Mouse (Mus musculus) MEL (cell line): ENCODE data around the gene Krtap4-9. TPM values are rescaled to one million over a fixed set of nuclear protein-coding genes. Genes with fewer than 3 reads are reported as not detected.
"Not testable (repeated sequence)": the region's sequence is repeated elsewhere in the genome, so short reads cannot be mapped to it uniquely, and the experiment has no call there.

Source experiments
- DNase-seq: peaks from one replicate; pipeline ENCODE4 v3.0.0; 2011; ENCODE audit warnings: low read depth, low spot score
- H3K27ac ChIP-seq: 2 replicates; pipeline ENCODE4 v1.5.1; 2012; ENCODE audit warnings: low read depth, mild to moderate bottlenecking, control low read depth, low read length, moderate library complexity; ENCODE audit not compliant: control insufficient read depth
- H3K27me3 ChIP-seq, 2 experiments: fragments of 150-350 bp in 1 of 2; sonication (generic) in 1 of 2; 2 replicates each; pipeline ENCODE4 v1.6.1; 2012; ENCODE audit warnings: low read length in 2 of 2, mild to moderate bottlenecking in 2 of 2, improper control_type of control experiment in 1 of 2, moderate library complexity in 1 of 2; ENCODE audit not compliant: insufficient read depth in 2 of 2, control insufficient read depth in 1 of 2
- H3K36me3 ChIP-seq, 2 experiments: 2 replicates each; pipeline ENCODE4 v1.6.1; 2012 to 2014; ENCODE audit warnings: low read length in 2 of 2, improper control_type of control experiment in 1 of 2, inconsistent platforms in 1 of 2, mild to moderate bottlenecking in 1 of 2; ENCODE audit not compliant: insufficient read depth in 2 of 2, control insufficient read depth in 1 of 2
- H3K4me1 ChIP-seq, 2 experiments: fragments of 150-350 bp in 1 of 2; sonication (generic) in 1 of 2; 2 replicates each; pipeline ENCODE4 v1.6.1; 2012; ENCODE audit warnings: low read length in 2 of 2, improper control_type of control experiment in 1 of 2, mild to moderate bottlenecking in 1 of 2; ENCODE audit not compliant: insufficient read depth in 2 of 2, control insufficient read depth in 1 of 2
- H3K4me3 ChIP-seq, 2 experiments: fragments of 150-350 bp in 1 of 2; sonication (generic) in 1 of 2; 2 replicates each; pipeline ENCODE4 v1.5.1; 2012; ENCODE audit warnings: low read depth in 2 of 2, low read length in 2 of 2, mild to moderate bottlenecking in 2 of 2, moderate library complexity in 2 of 2, control low read depth in 1 of 2, improper control_type of control experiment in 1 of 2; ENCODE audit not compliant: control insufficient read depth in 1 of 2, insufficient read depth in 1 of 2
- H3K79me2 ChIP-seq: 2 replicates; pipeline ENCODE4 v1.6.1; 2012; ENCODE audit warnings: mild to moderate bottlenecking, low read length, moderate library complexity; ENCODE audit not compliant: control insufficient read depth, poor library complexity, insufficient read depth
- H3K9ac ChIP-seq: 2 replicates; pipeline ENCODE4 v1.6.1; 2012; ENCODE audit warnings: low read depth, mild to moderate bottlenecking, control low read depth, low read length, moderate library complexity; ENCODE audit not compliant: control insufficient read depth, poor library complexity, severe bottlenecking
- H3K9me3 ChIP-seq: fragments of 150-350 bp; sonication (generic); replicated peaks from 2 replicates; pipeline ENCODE4 v1.6.1; 2012; ENCODE audit warnings: mild to moderate bottlenecking, low read length, improper control_type of control experiment, moderate library complexity; ENCODE audit not compliant: insufficient read depth
- polyA plus RNA-seq, 2 experiments: library from polyadenylated mRNA; stranded (reverse) in 1 of 2; unstranded in 1 of 2; fragments of >175 nt in 1 of 2; fragments of >200 nt in 1 of 2; gene quantifications; 2 replicates each; pipeline versions ENCODE4 v1.2.1 to v1.2.4; 2012; ENCODE audit warnings: low replicate concordance in 2 of 2, low read depth in 1 of 2; ENCODE audit not compliant: insufficient read length in 2 of 2, insufficient read depth in 1 of 2, missing spikeins in 1 of 2
- total RNA-seq: library from RNA; depleted of rRNA; stranded (reverse); fragments of 300-350 nt; gene quantifications from 2 replicates; pipeline ENCODE4 v1.2.3, GENCODE M21; 2012; rRNA removed

The Krtap4-9 gene
- total and polyA plus RNA-seq, 3 experiments, result not detected

DNA sequence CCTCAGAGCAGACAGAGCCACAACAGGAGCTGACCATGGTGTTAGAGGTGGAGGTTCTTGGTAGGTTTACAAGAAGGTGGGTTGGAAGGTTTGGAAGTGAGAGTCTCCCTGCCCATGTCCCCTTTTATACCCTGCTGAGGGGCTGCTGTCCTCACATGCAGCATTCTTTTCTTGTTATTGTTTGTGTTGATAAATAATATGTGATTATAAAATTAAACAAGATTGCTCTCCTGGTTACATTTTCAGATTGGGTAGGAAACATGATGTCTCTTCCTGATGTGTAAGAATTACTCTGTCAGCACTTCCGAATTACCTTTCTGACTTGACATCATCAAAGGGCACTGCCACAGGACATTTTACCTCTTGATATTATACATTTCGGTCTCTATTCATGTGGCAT lies 30.6 kb downstream of the Krtap4-9 start, which contains the start of gene Gm11564:
TSS of gene Gm11564 (minus strand) at position 101 of the 400 bp plus-strand sequence.
- not testable (repeated sequence) for H3K4me3 ChIP-seq, DNase-seq, H3K79me2 ChIP-seq, H3K9ac ChIP-seq, H3K36me3 ChIP-seq, H3K27ac ChIP-seq, H3K27me3 ChIP-seq, H3K9me3 ChIP-seq, H3K4me1 ChIP-seq

Other genes starting within 250 kb of the Krtap4-9 start
Only the 30 nearest of the 43 such genes appear.
- gene Krtap9-3, start 187.1 kb upstream of the Krtap4-9 start, total RNA-seq, result not detected in 2 replicates
- not detected for gene Krtap9-3, start 187.1 kb upstream of the Krtap4-9 start, polyA plus RNA-seq
- not detected in 2 replicates for gene Gm11938, start 181.9 kb upstream of the Krtap4-9 start, total RNA-seq
- not detected for gene Gm11938, start 181.9 kb upstream of the Krtap4-9 start, polyA plus RNA-seq
- not detected in 2 replicates for gene Gm11937, start 175.0 kb upstream of the Krtap4-9 start, total RNA-seq
- not detected for gene Gm11937, start 175.0 kb upstream of the Krtap4-9 start, polyA plus RNA-seq
- not detected in 2 replicates for gene Krtap2-4, start 170.4 kb upstream of the Krtap4-9 start, total RNA-seq
- not detected for gene Krtap2-4, start 170.4 kb upstream of the Krtap4-9 start, polyA plus RNA-seq
- gene Gm11562, start 164.8 kb upstream of the Krtap4-9 start, total RNA-seq, result not detected in 2 replicates
- not detected for gene Gm11562, start 164.8 kb upstream of the Krtap4-9 start, polyA plus RNA-seq
- gene Krtap4-1, start 157.0 kb upstream of the Krtap4-9 start, total RNA-seq, result not detected in 2 replicates
- gene Krtap4-1, start 157.0 kb upstream of the Krtap4-9 start, polyA plus RNA-seq, result not detected
- gene Krtap4-2, start 150.1 kb upstream of the Krtap4-9 start, total RNA-seq, result not detected in 2 replicates
- gene Krtap4-2, start 150.1 kb upstream of the Krtap4-9 start, polyA plus RNA-seq, result not detected
- gene Krtap4-7, start 141.1 kb upstream of the Krtap4-9 start, total RNA-seq, result not detected in 2 replicates
- not detected for gene Krtap4-7, start 141.1 kb upstream of the Krtap4-9 start, polyA plus RNA-seq
- not detected in 2 replicates for gene Gm11555, start 135.0 kb upstream of the Krtap4-9 start, total RNA-seq
- not detected for gene Gm11555, start 135.0 kb upstream of the Krtap4-9 start, polyA plus RNA-seq
- not detected in 2 replicates for gene Gm11563, start 126.2 kb upstream of the Krtap4-9 start, total RNA-seq
- gene Gm11563, start 126.2 kb upstream of the Krtap4-9 start, polyA plus RNA-seq, result not detected
- gene Krtap4-6, start 119.2 kb upstream of the Krtap4-9 start, total RNA-seq, result not detected in 2 replicates
- not detected for gene Krtap4-6, start 119.2 kb upstream of the Krtap4-9 start, polyA plus RNA-seq
- not detected in 2 replicates for gene Gm14190, start 94.5 kb upstream of the Krtap4-9 start, total RNA-seq
- not detected for gene Gm14190, start 94.5 kb upstream of the Krtap4-9 start, polyA plus RNA-seq
- not detected in 2 replicates for gene Gm14180, start 50.9 kb upstream of the Krtap4-9 start, total RNA-seq
- not detected for gene Gm14180, start 50.9 kb upstream of the Krtap4-9 start, polyA plus RNA-seq
- gene Gm11595, start 12.3 kb upstream of the Krtap4-9 start, total RNA-seq, result not detected in 2 replicates
- gene Gm11595, start 12.3 kb upstream of the Krtap4-9 start, polyA plus RNA-seq, result not detected
- not detected in 2 replicates for gene Krtap4-8, start 4.5 kb upstream of the Krtap4-9 start, total RNA-seq
- not detected for gene Krtap4-8, start 4.5 kb upstream of the Krtap4-9 start, polyA plus RNA-seq
- not detected in 2 replicates for gene Gm11596, start 8.3 kb downstream of the Krtap4-9 start, total RNA-seq
- not detected for gene Gm11596, start 8.3 kb downstream of the Krtap4-9 start, polyA plus RNA-seq
- gene Gm11569, start 13.7 kb downstream of the Krtap4-9 start, total RNA-seq, result not detected in 2 replicates
- not detected for gene Gm11569, start 13.7 kb downstream of the Krtap4-9 start, polyA plus RNA-seq
- not detected in 2 replicates for gene Gm11554, start 19.2 kb downstream of the Krtap4-9 start, total RNA-seq
- not detected for gene Gm11554, start 19.2 kb downstream of the Krtap4-9 start, polyA plus RNA-seq
- not detected in 2 replicates for gene Krtap4-13, start 24.7 kb downstream of the Krtap4-9 start, total RNA-seq
- not detected for gene Krtap4-13, start 24.7 kb downstream of the Krtap4-9 start, polyA plus RNA-seq
- gene Gm11564, start 30.5 kb downstream of the Krtap4-9 start, total RNA-seq, result not detected in 2 replicates
- not detected for gene Gm11564, start 30.5 kb downstream of the Krtap4-9 start, polyA plus RNA-seq
- not detected in 2 replicates for gene 2300003K06Rik, start 52.9 kb downstream of the Krtap4-9 start, total RNA-seq
- not detected for gene 2300003K06Rik, start 52.9 kb downstream of the Krtap4-9 start, polyA plus RNA-seq
- gene Krtap4-16, start 66.4 kb downstream of the Krtap4-9 start, total RNA-seq, result not detected in 2 replicates
- gene Krtap4-16, start 66.4 kb downstream of the Krtap4-9 start, polyA plus RNA-seq, result not detected
- gene Gm11568, start 72.7 kb downstream of the Krtap4-9 start, total RNA-seq, result not detected in 2 replicates
- gene Gm11568, start 72.7 kb downstream of the Krtap4-9 start, polyA plus RNA-seq, result not detected
- not detected in 2 replicates for gene Gm11559, start 79.3 kb downstream of the Krtap4-9 start, total RNA-seq
- not detected for gene Gm11559, start 79.3 kb downstream of the Krtap4-9 start, polyA plus RNA-seq
- gene Krtap9-1, start 88.2 kb downstream of the Krtap4-9 start, total RNA-seq, result not detected in 2 replicates
- not detected for gene Krtap9-1, start 88.2 kb downstream of the Krtap4-9 start, polyA plus RNA-seq
- gene Gm11567, start 94.0 kb downstream of the Krtap4-9 start, total RNA-seq, result not detected in 2 replicates
- not detected for gene Gm11567, start 94.0 kb downstream of the Krtap4-9 start, polyA plus RNA-seq
- gene Krtap31-1, start 122.7 kb downstream of the Krtap4-9 start, total RNA-seq, result not detected in 2 replicates
- gene Krtap31-1, start 122.7 kb downstream of the Krtap4-9 start, polyA plus RNA-seq, result not detected
- not detected in 2 replicates for gene Gm11565, start 129.6 kb downstream of the Krtap4-9 start, total RNA-seq
- not detected for gene Gm11565, start 129.6 kb downstream of the Krtap4-9 start, polyA plus RNA-seq
- not detected in 2 replicates for gene Krtap31-2, start 151.1 kb downstream of the Krtap4-9 start, total RNA-seq
- gene Krtap31-2, start 151.1 kb downstream of the Krtap4-9 start, polyA plus RNA-seq, result not detected
- gene Krtap9-5, start 163.3 kb downstream of the Krtap4-9 start, total RNA-seq, result not detected in 2 replicates
- gene Krtap9-5, start 163.3 kb downstream of the Krtap4-9 start, polyA plus RNA-seq, result not detected